Mouse (Mus musculus) right cerebral cortex, postnatal 36 days (tissue): ENCODE results near the gene Rfc5.
A peak's percentile ranks its signal among the peaks of the same experiment; 100 is the strongest.

ENCODE experiments used
- DNase-seq, 2 experiments: peaks; one replicate each; pipeline ENCODE4 v3.0.0; 2022; ENCODE audit warnings: low spot score in 2 of 2, mixed read lengths in 1 of 2

Gene Rfc5

DNA sequence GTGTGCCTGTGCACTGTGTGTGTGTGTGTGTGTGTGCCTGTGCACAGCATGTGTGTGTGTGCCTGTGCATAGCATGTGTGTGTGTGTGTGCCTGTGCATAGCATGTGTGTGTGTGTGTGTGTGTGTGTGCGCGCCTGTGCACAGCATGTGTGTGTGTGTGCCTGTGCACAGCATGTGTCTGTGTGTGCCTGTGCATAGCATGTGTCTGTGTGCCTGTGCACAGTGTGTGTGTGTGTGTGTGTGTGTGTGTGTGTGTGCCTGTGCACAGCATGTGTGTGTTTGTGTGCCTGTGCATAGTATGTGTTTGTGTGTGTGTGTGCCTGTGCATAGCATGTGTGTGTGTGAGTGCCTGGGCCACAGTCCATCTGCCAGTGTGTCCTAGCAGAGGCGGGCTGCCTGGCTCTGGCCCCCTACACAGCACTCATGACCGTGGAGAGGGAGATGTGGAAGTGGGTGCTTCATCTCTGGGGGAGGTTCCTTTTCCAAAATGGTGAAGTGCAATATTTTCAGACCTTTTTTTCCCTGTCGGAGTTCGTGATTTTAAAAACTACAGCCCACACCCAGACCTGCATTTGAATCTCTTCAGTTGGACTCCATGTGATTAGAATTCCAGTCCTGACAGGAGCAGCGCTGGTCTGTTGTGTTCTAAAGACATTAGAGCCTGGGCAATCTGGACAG, 14.3 kb downstream of the Rfc5 start:
- peak; percentile 35 to 54 for DNase-seq

DNA sequence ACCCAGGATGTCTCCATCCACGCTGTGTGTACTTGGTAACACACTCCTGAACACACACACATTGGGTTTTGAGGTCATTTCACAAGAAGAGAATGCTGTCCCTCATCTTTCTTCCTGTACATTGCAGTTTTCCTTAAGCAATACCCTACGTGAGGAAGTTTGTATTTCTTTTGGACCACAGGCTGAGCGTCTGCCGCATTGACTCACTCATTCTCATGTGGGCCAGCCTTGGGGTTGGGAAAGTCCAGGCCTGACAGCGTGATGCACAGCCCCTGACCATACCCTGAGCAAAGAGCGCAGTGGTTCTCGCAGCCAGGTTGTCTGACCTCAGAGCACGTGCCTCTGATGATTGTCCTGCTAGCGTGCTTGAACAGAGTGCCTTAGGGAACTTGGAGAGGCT, 15.4 kb downstream of the Rfc5 start:
- DNase-seq: no peak

DNA sequence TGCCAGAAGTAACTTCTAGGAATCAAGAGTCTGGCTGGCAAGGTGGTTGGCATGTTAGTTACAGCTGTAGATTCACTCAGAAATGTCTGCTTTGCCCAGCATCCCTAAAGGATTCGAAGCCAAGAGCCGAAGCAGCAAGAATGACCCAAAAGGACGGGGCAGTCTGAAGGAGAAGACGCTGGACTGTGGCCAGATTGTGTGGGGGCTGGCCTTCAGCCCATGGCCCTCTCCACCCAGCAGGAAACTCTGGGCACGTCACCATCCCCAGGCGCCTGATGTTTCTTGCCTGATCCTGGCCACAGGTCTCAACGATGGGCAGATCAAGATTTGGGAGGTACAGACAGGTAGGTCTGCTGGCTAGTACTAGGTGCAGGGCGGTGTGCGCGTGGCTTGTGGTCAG, 18.3 kb downstream of the Rfc5 start:
- DNase-seq: no peak

DNA sequence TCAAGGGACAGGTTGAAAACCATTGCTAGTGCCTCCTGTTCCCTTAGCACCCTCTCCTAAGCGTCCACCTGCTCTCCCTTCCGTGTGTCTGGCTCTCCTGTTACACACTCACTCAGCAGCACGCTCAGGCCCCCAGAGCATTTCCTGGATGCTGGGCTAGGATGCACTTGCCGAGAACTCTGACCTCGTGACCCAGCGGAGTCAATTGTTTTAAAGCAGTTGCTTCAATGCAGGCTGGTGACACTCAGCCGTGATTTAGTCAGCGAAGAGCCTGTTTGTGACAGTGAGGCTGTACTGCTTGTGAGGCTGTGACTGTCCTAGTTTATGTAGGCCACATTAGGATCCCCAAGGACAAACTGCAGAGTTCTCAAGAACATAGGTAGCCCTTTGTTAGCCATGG, 21.6 kb downstream of the Rfc5 start:
- no peak for DNase-seq

DNA sequence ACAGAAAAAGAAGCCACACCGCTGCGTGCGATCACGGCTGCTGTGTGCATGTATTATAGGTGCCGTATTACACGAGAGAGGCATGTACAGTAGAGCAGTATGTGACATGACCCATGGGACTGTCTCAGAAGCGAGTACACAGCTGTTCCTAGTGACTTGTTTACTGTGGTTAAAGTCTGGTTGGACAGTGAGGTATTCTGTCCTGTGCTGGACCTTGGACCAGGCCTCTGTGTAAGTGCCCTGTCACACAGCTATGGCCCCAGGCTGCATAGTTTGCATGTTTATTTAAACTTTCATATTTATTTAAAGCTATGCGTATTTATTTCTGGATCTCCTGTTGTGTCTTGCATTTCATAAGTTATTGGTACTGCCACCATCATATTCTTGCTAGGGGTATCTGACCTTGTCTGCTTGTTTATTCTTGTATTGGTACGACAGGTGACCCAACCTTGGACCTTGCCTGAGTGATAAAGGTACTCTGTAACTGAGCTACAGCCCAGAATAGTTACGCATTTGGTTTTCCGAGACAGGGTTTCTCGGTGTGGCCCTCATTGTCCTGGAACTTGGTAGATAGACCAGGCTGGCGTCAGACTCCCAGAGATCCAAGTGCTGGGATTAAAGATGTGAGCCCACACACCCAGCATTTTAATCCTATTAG, 22.8 kb downstream of the Rfc5 start:
- no peak for DNase-seq

DNA sequence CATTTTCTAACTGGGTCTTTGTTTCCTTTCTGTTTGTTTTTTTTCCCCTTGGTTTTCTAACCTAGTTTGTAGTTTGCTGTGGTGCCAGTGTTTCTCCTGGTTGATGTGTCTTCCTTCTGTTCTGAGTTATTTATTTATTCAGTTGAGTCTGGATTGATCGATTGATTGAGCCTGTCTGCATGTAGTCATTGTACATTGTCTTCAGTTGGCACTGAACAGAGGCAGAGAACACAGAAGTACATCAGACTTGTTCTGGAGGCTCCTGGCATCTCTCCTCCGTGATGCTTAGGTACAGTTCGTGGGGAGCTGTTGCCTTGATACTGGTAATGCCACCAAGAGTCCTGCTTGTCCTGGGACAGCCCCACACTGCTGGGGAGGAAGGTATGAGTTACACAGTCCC, 24.0 kb downstream of the Rfc5 start:
- no peak for DNase-seq

DNA sequence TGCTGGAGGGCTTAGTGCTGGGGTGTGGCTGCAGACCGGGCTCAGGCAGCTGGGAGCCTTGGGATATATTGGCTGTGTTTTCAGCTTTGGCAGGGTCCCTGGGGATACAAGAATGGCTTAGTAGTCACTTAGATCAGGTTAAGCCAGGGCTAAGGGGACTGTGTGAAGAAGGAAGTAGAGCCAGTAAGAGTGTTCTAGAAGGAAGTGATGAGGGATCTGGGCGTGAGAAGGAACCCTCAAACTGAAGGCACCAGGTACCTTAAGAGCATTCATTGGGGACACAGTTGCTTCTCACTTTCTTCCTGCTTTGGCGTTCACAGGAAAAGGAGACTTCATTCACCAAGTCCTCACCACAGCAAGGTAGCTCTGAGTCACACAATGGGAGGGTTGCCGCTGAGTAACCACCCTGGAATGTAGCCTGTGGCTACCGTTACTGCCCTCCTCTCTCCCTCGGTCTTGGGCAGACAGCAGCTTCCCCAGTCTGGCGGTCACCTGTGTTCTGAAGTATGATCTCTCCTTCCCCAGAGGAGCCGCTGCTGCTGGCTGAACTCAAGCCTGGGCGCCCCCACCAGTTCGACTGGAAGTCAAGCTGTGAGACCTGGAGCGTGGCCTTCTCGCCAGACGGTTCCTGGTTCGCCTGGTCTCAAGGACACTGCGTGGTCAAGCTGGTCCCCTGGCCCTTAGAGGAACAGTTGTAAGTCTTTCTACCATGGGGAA, 25.6 kb downstream of the Rfc5 start:
- no peak for DNase-seq

DNA sequence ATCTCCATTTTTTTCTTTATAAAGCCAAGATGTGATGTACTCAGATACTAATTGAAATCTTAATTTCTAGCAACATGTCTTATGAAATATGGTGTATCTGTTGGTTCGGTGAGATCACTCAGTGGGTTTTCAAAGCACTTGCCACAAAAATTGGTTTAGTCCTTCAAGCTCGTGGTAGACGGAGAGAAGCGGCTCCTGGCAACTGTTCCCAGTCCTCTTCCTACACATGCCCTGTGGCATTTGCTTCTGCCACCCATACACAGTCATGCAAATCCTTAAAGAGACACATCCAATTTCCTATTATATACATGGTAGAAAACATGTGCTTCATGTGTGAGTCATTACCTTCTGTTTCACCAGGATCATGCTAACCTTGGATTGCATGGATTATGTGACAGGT, 27.3 kb downstream of the Rfc5 start:
- DNase-seq: no peak

DNA sequence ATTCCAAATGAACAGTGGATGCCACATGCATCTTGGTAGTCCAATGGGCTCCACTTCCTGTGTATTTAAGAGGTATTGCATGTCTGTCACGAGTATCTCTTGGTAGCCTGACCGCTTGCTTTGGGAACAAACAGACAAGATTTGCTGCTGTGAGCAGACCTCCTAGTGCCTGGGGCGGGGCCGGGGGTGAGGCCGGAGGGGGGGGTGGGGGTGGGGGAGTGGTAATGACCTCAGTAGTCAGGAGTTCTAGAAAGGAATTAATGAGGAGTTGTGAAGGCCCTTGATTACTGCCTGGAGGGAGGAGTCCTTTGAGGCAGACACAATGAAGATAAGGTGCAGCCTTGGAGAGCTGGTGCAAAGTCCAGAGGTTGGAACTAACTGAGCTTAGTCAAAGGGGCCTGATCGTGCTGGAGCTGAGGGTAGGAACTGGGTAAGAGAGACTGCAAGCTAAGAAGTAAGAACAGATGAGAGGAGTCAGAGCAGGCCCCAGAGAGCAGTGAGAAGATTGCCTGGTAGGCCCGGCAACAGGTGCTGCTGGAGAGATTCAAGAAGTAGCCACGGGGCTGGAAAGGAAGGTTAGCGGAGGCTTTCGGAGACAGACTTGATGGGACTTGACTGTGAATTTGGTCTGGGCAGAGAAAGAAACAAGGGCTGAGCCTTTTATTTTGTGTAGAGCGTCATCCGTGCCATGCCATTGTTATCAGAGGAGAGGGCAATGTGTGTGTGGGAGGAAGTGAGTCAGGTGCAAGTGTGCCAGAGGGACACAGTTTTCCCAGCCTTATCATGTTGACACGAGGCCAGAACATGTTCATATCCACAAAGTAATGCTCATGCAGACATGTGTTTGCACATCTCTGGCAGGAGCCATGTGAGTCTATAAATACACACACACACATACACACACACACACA, 28.0 kb downstream of the Rfc5 start:
- DNase-seq: no peak

DNA sequence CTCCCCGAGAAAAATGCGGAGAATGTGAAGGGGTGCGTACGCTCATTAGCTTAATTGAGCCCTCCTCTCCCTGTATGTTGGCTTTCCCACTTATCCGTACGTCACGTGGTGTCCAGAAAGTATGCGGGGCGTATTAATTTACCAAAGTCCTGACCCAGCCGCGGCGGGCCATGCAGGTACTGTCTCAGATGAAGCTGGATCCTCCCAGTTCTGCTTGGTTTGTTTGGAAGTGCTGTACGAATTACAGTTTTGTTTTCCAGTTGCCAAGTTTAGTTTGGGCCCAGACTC, 28.7 kb downstream of the Rfc5 start:
- DNase-seq: no peak

DNA sequence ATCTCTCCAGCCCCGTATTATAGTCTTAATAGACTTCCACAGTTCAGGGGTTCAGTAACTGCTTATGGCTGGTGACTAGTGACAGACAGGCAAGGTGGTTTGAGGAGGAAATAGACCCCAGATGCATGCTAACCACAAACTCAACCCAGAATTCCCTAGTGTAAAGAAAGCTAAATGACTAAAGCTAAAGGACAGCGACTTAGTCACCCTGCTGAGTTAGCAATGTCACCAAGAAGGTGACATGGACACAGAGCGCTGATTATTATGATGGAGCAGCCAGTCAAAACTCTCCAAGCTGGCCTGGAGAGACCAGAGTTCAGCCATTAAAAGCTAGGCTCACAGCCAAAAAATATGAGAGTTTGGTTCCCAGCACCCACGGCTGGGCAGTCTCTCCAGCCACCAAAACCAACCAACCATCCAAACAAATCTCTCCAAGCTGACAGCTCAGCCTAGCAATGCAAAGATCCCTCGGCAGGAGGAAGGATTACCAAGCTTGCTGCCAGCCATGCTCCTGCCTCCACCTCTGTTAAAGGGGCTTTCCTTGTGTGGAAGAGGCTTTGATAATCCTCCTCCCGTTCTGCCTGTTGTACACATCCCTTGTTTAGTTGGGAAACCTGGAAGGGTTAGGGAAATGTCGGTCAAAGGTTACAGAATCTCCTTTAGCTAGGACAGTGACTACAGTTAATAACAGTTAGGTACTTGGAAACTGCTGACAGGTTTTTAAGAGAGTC, 29.2 kb downstream of the Rfc5 start:
- DNase-seq: no peak

DNA sequence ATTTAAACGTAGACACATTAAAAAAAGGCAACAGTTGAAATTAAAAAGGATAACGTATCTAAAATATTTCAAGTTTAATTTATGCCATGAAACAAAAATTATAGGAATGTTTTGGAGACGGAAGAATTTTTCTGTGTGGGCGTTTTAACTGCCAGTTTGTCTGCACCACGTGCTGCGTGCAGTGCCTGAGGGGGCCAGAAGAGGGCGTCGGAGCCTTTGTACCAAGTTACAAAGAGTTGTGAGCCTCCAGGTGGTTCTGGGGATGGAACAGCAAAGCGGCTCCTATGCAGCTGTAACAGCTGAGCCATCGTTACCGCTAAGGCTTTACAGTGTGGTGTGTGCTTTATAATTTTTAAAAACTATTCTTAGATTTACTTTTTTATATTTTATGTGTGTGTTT, 30.1 kb downstream of the Rfc5 start:
- peak; percentile 74 to 75 for DNase-seq

DNA sequence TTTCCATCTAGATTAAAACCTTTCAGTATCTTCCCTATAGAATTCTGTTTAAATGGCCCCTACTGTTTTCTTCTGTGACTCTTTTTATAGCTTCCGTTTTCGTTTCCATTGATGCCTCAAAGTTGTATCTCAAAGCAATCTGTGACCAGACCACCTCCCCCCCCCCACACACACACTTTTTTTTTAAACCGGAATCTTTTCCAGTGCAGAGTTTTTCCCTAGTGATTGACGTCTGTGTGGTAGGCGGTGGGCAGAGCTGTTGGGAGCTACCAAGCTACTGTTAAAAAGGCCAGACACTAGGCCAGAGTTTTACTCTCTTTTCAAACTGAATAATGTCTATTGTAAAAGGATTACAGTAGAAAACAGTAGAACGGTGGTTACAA, 30.6 kb downstream of the Rfc5 start:
- no peak for DNase-seq

DNA sequence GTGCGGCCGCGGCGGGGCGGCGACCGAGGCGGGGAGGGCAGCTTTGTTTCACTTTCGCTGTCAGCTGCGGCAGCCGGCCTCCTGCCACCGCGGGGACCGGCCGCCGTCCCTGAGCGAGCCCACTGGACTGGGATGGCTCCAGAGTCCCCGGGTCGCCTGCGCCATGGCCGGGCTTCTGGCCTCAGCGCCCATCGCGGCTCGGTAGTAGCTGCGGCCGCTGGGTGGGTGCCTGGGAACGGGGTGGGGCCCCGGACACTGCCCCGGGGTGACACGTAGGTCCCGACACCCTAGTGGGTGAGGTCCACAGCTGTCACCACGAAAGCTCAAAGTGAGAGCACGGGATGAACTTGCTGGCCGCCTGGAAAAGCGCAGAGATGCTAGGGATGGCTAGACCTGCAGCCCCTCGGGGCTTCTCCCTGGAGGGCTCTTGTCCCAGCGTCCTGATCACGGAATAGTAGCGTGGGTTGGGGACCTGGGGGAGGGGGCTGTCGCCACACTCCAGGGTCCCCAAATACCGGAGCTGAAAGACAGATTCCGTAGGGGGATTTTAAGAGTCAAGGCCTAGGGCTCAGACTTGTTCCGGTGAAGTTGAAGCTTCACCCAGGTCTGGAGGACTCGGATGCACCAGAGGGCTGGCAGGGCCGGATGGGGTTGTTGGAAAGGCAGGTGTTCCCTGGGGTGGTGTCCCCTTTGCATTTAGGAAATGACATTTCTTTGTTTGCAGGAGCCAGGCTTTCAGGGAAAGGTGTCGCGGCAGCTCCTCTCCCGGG, 31.2 kb downstream of the Rfc5 start:
- no peak for DNase-seq

DNA sequence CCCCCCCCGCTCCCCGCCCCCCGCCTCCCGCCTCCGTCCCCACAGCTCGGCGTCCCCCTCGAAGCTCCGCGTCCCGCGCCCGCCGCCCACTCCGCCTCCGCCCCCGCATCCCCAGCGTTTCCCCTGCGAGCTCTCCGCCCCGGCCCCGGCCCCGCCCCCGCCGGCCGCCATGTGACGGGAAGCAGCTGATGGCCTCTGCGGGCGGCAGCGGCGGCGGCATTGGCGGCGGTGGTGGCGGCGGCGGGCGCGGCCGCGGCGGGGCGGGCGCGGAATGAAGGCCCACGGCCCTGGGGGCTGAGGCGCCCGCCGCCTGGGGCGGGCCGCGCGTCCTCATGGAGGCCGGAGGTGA, 31.7 kb downstream of the Rfc5 start, which contains the start of gene Wsb2:
TSS of gene Wsb2 (plus strand) at position 176 of the 349 bp plus-strand sequence.
- DNase-seq: peak; percentile 47 to 48

DNA sequence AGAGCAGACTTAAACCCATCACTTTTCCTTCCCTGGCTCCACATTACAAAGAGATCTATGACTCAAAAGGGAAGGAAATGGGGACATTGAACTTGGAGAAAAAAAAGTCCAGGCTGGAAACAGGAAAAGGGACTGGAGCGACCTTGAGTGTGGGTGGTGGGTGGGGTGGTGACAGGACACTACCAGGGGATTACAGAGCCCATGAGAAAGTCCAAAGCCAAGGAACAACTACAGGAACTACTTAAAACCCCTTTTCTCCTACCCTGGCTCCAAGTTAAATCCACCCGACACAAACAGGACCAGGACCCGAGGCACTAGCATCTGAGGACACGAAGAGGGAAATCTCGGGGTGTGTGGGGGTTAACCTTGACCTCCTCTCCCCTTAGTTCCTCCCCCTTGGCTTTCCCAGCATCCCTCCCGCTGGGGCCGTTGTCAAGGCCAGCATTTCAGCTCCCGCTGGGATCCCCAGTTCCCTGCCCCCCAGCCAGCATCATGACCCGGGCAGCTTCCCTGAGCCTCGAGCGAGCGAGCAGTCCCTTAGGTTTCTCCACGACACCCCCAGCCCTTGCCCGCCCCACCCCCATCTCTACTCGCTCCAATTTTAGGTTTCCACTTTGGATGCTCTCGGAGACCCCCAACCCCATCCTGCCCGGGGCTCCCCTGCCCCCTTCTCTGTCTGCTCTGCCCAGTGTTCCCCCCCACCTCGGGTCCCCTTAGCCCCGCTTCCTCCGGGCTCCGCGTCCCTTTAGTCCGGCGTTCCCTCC, 32.3 kb downstream of the Rfc5 start:
- no peak for DNase-seq

DNA sequence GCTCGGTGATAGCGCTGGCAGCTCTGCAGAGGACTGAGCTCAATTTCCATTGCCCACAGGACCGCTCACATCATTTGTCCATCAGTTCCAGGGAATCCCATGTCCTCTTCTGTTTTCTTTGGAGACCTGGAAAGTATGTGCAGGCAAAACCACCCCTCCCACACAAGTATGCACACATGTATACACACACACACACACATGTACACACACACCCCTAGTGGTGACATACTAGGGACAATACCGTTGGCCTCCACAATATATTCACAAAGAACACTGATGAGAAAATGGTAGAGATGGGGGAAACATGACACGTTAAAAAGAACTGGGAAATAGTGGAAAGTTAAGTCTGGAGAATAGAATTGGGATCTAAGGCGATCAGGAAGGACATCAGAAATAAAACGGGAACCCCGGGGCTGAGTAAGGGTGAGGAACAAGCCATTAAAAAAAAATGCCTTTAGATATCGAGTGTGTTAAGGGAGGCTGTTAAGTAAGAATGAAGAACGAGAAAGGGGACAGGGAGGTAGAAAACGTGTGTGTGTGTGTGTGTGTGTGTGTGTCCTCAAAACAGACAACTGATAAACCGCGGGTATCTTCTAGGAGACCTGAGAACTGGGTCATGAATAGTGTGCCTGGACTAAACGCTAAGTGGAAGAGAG, 33.1 kb downstream of the Rfc5 start:
- DNase-seq: no peak

DNA sequence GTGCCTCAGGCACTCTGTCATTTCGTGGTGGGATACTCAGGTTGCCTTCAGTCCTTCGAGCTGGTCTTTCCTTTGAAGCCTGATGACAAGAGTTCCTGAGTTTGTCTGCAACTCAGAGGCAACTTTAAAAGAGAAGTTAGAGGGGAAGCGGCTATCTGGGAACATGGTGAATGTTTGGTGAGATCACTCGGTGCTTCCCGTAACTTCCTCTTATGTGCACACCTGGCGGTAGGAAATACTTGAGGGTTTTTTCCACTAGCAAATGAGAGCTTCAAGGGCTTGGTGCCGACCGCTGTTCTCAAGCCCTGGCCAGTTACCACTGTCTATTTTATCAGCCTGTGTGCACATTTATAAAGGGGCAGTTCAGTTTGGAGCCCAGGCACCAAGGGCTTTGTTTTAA, 34.7 kb downstream of the Rfc5 start:
- DNase-seq: no peak

DNA sequence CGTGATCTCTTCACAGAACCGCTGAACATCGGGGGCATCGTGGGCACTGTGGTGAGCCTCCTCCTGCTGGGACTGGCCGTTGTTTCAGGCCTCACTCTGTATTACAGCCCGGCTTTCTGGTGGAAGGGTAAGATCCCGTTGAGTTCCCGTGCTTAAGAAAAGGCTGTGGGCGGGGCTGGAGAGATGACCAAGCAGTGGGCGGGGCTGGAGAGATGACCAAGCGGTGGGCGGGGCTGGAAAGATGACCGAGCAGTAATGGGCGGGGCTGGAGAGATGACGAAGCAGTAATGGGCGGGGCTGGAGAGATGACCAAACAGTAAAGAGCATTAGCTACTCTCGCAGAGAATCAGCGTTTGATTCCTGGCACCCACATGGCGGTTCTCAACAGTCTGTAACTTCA, 40.6 kb downstream of the Rfc5 start:
- peak in 1 of 2 experiments; percentile 41 for DNase-seq

DNA sequence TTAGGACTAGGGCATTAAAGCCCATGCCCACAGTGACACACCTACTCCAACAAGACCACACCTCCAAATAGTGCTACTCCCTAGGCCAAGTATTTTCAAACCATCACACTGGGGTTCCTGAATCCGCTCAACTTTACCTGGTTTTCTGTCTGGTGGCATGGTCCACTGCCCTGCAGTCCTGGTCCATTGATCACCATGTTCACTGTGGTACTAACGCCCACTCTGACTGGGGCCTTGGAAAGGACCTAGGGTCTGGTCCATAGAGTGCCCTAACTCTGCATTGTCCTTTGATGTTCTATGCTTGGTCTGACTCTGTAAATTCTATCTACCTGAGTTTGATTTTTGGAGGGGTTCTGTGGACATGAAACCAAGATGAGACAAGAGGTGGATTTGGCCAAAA, 41.0 kb downstream of the Rfc5 start:
- no peak for DNase-seq
